Mouse (Mus musculus) left cerebral cortex, adult 8-10 months (tissue): ENCODE data around the gene Odf3l1. TPM values are rescaled to one million over a fixed set of nuclear protein-coding genes. Genes with fewer than 3 reads are reported as not detected.
"Not testable (repeated sequence)": the region's sequence is repeated elsewhere in the genome, so short reads cannot be mapped to it uniquely, and the experiment has no call there.

ENCODE experiments used
- DNase-seq, 2 experiments: peaks; one replicate each; pipeline ENCODE4 v3.0.0; 2022; ENCODE audit warnings: low spot score in 2 of 2
- total RNA-seq, 4 experiments: library from RNA; stranded (reverse); gene quantifications; 2 replicates each; pipeline ENCODE4 v1.2.4; 2022

Gene Odf3l1
- under 1 TPM in 2 of 4 experiments, not detected in 2; 0.30 to 0.37 TPM for total RNA-seq

DNA sequence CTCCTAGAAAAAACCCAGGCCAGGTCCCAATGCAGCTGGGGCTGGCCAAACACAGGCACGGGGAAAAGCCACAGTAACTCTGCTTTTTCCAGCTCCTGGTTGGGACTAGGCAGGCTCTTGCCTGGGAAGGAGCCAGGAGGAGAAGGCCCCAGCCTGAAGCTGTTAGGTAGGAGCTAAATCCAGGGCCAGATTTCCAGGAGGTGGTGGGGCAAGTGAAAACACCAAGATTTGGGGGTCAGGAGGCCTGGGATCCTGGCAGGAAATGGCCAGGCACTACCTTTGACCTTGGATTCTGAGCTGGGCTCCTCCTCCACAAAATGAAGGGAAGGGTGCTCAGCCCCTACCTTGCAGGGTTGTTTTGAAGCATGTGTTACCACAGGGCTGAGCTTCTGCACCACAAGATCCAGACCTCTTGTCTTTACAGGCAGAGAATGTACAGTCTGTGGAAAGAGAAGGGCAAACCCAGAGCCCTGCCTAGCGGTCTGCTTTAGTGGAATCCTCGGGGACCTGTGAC, at the start of gene Odf3l1:
TSS of gene Odf3l1 (minus strand) at position 464 of the 514 bp plus-strand sequence.
- DNase-seq = no peak

DNA sequence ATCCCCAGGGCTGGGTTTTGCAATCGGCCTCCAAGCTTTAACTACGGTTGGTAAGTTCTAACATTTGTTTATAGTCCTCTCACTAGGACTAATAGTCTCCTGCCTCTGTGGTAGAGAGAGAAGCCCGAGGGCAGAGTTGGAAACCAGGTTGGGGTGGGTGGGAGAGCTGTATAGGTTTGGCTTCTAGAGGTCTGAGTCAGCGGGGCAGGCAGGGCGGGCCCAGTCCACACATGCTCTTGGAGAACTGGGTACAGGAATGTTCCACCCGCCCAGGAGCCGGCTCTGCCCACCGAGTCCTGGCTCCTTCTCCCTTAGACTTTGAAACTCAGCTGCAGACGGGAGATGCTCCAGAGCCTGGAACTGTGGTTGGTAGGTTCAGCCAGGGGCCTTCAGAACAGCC, 49.5 kb upstream of the Odf3l1 start:
- no peak for DNase-seq

DNA sequence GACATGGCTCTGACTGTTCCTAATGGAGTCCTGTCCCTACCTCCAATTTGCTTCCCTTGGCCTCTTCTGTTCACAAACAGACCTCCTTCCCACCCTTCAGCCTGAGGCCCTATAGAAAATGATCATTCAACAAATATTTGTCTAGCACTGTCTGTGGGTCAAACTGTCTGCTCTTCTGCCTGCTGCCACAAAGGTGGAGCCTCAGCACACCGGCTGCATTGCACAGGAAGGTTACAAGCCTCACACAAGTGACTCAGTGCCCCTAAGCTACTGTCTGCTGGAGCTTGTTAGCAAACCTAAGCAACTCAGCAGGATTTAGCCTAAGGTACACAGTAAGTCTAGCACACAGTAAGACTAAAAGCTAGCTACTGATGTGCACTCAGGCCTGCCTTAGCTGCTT, 46.5 kb upstream of the Odf3l1 start:
- DNase-seq = no peak

DNA sequence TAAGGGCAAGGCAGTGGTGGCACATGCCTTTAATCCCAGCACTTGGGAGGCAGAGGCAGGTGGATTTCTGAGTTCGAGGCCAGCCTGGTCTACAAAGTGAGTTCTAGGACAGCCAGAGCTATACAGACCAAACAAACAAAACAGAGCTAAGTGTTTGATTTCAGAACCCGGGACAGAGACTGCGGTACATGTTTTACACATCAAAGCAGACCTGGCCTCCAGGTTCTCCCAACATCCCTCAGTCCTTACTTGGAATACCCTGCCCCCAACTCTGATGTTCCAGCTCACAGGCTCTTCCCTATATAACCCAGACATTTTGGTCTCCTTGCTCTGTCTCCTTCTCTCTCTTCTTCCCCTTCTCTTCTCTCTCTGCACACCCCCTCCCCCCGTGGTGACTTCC, 45.5 kb upstream of the Odf3l1 start:
- not testable (repeated sequence) for DNase-seq

DNA sequence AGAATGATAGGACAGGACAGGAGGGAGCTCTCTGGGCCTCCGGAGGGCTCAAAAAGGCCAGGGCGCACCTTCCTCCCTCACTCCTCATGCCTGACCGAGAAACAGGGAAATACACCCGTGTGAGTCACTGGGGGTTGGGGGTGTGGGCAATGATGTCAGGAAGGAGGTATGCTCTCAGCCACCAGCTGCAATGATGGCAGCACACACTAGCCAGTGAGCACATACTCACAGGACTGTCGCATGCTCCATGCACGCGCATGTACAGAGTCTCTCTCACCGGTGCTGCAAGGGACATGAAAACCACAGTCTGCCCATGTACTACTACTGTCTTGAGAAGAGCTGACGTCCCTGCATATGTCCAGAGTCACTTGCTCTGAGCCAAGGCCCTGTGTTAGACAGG, 43.1 kb upstream of the Odf3l1 start:
- DNase-seq = no peak

DNA sequence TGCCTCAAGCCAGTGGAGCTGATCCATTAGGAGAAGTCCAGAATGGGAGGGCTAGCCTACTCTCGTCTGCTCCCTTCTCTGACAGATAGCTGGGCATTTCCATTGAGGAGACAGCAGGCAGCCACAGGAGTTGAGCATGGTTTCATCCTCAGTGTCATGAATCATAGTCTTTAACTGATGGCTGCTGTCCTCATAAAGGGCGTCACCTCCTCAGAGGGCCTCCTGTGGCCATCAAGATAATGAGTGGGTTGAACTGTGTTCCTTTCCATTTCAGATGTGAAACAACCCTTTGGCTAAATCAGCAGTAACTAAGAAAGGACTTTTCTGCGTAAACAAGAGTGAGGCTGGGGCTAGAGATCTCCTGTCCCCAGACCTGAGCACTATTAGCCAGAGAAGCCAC, 39.2 kb upstream of the Odf3l1 start:
- no peak for DNase-seq

DNA sequence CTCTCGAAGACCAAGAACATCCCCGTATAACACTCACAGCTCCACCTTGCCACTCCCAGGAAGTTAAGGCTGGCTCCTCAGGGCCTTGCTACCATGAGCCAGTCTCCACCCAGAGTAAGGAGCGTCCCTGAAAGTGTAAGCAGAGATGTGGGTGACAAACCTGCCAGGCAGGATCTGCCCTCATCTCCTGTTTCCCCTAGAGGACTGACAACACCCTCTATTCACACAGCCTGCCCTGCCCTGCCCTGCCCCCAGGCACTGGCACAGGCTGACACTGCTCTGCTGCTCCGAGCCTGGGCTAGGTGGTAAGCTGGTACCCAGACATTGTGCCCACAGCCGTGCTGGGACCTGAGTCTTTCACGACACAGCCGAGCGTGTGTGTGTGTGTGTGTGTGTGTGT, 36.7 kb upstream of the Odf3l1 start:
- DNase-seq = no peak

DNA sequence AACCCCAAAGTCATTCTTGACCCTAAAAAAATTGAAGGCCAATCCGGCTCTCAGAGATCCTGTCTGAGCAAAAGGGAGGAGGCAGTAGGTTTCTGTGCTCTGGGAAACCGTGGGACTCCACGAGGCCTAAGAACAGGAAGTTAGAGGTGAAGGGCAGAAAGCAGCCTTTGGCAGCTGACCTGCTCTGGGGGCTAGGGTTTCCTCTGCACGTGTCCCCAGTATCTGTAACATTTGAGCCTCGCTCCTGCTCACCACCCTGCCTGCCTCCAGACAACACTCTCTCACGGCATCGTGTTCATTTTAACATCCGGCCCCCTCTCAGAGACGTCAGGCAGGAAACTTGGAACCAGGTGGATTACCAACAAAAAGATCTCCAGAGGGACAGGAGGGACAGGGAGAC, 36.1 kb upstream of the Odf3l1 start:
- no peak for DNase-seq

DNA sequence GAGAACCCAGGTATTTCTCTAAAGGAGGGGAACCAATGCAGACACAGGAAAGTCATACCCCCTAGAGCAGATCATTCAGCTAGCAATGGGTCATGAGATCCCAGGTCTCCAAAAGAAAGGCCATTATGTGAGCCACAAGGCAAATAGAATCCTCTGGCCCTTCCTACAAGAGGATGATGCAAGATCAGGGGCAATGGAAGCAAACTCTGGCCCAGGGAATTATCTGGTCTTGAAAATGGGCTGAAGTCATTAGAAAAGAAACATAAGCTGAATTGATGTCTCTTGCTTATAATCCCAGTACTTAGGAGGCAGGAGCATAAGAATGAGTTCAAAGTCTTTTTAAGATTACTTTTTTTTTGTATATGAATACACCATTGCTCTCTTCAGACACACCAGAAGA, 35.6 kb upstream of the Odf3l1 start:
- no peak for DNase-seq

DNA sequence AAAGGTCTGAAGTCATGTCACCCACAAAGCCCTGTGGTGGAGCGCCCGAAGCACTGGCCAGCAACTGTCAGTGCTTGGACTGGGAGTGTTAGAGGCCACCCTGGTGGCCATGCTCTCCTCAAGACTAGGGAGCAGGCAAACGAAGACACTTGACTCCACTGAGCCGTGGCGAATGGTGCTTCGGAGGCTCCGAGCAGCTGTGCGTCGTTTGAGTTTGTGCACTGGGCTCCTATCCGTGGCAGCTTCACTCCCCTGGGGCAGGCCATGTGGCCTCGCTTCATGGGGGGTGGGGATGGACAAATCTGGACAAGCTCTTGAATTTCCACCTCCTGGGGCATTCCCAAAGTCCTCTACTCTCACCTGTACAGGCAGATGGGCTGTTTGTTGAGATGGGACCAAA, 34.9 kb upstream of the Odf3l1 start:
- no peak for DNase-seq

DNA sequence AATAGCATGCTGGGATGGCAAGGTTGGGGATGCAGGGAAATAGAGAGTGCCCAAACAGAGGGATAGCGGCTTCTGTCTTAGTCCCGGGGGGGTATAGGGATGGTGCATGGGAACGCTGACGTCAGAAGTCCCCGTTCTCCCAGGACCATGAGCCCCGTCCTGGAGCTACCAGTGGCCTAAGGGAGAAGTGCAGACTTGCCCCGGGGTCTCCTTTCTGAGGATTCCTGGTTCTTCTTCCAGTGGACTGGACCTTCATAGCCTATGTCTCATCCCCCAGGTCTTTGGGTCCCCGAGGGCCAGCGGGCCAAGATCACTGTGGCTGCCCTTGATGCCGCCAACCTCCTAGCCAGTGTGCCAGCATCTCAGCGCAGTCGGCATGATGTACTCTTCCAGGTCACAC, 32.3 kb upstream of the Odf3l1 start:
- DNase-seq = no peak

DNA sequence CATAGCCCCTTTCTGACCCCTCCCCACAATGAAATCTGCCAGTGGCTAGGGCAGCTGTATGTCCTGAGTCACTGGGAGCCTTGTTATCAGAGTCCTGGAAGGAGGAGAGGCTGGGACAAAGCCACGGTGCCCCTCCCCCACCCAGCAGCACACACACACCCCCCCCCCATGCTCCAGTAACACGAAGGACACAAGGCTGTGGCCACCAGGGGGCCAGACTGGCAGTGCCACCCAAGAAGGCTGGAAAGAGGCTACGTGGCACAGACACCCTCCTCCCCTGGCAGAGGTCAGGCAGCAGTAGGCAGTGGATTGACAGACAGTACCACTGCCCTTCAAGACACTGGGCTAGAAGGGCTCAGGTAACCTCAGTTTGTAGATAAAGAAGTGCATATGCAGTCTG, 29.5 kb upstream of the Odf3l1 start:
- no peak for DNase-seq

DNA sequence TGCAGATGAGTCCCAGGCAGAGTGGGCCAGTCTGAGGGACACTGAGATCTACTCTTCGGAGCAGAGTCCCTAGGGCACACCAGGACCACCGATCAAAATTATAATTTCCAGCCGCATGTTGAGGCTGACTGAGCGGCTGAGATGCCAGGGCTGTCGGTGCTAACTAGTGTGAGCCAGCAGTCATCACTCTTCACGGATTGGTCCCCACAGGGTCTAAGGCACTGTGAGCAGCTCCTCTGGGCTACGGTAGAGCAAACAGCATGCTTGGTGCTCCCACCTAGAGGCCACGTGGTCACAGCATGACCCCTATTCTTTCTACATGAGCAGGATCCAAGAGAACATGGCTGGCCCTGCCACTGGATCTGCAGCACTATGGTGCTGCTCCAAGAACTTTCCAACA, 28.8 kb upstream of the Odf3l1 start:
- DNase-seq = no peak

DNA sequence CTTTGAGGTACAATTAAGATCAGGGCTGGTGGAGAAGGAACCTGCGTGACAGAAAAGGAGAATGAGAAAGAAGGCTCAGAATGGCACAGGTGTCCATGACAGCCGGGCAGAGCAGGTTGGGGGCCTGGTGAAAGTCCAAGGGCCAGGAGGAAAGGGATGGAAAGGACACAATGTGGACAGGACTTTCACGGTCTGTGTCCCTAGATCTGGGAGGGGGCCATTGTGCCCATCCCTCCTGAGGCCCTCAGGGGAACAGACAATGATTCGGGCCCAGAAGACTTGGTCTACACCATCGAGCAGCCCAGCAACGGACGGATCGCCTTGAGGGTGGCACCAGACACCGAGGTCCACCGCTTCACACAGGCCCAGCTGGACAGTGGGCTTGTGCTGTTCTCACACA, 27.6 kb upstream of the Odf3l1 start:
- no peak for DNase-seq

DNA sequence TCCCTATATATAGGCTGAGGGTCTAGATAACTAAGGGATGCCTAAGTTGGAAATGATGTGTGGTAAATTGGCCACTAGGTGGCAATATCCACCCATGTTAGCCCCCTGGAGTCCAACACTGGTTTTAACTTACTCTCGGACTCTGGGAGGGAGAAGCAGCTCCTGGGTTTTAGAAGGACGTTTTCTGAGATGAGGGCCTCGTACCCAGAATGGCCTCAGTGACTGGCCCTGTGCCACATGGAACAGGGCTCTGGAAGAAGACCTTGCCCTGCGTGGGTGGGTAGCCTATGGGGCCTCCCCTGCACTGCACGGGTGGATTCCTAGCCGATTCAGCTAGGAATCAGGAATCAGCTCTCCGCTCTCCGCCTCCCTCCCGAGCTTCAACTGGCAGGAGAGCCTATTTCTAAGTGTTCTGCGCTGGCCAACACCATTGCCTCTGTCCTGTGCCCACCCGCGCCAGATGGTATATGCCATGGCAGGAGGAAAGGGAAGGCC, 27.1 kb upstream of the Odf3l1 start:
- DNase-seq = peak in 1 of 2 experiments; percentile 48

DNA sequence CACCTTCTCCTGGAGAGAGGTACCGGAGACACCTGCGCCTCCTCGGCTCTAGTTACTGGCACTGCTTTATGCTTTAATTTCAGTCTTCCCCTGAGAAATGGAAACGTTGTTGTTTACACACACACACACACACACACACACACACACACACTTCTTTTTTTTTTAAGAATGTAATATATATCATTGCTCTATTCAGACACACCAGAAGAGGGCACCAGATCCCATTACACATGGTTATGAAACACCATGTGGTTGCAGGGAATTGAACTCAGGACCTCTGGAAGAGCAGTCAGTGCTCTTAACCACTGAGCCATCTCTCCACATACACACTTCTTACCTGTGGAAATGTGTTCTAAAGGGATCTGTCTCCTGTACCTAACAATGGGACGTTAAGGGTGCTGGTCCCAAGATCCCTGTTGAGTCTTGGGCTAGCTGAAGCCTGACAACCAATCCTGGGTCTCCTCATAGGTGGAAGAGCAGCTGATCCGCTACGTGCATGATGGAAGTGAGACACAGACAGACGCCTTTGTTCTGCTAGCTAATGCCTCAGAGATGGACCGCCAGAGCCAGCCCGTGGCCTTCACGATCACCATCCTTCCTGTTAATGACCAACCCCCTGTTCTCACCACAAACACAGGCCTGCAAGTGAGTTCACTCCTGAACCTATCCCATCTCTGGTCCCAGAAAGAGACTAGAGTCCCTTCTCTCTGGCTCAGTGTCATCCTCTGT, 26.2 kb upstream of the Odf3l1 start:
- DNase-seq = no peak

DNA sequence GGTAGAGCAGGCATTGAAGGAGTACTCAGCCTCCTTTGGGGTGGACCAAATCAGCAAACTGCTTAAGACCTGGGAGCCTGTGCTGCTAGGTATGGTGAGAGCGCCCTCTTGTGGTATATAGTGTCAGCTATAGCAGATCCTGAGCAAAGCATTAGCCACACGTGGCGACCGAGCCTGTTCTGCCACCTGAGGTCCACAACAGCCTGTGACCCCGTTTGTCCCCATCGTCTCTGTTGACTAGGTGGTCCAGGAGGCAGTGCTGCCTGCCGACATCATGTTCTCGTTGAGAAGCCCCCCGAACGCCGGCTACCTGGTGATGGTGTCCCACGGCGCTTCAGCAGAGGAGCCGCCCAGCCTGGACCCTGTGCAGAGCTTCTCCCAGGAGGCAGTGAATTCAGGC, 25.3 kb upstream of the Odf3l1 start:
- peak; percentile 40 to 72 for DNase-seq

DNA sequence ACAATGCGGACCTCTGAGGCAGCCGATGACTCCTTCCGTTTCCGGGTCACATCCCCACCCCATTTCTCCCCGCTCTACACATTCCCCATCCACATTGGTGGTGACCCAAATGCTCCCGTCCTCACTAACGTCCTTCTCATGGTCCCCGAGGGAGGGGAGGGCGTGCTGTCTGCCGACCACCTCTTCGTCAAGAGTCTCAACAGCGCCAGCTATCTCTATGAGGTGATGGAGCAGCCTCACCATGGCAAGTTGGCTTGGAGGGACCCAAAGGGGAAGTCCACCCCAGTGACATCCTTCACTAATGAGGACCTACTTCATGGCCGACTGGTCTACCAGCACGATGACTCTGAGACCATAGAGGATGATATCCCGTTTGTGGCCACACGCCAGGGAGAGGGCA, 23.1 kb upstream of the Odf3l1 start:
- DNase-seq = no peak

DNA sequence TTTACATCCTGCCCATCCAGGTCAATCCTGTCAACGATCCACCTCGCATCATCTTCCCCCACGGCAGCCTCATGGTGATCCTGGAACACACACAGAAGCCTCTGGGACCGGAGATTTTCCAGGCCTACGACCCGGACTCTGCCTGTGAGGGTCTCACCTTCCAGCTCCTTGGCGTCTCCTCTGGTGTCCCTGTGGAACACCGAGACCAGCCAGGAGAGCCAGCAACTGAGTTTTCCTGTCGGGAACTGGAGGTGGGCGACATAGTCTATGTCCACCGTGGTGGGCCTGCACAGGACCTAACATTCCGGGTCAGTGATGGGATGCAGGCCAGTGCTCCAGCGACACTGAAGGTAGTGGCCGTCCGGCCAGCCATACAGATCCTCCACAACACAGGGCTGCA, 22.1 kb upstream of the Odf3l1 start:
- no peak for DNase-seq

DNA sequence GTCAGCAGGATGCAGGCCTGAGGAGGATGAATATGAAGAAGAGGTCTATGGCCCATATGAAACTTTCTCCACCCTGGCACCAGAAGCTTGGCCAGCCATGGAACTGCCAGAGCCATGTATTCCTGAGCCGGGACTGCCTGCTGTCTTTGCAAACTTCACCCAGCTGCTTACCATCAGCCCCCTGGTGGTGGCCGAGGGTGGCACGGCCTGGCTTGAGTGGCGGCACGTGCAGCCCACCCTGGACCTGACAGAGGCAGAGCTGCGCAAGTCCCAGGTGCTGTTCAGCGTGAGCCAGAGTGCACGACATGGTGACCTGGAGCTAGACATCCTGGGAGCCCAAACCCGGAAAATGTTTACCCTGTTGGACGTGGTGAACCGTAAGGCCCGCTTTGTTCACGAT, 21.6 kb upstream of the Odf3l1 start:
- no peak for DNase-seq

DNA sequence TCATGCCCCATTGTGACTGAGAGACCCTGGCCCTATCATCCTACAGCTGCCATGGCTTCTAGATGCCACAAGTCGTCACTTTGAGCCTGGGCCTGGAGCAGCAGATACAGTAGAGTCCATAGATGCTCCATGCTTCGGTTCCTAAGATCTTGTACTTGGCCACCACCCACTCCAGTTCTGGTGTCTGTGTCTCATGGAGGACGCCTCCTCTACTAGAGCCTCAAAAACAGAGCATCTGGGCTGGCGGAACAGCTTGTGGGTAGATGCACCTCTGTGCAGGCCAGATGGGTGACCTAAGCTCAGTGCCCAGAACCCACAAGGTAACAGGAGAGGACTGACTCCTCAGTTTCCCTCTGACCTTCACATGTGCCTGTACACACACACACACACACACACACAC, 19.8 kb upstream of the Odf3l1 start:
- no peak for DNase-seq

DNA sequence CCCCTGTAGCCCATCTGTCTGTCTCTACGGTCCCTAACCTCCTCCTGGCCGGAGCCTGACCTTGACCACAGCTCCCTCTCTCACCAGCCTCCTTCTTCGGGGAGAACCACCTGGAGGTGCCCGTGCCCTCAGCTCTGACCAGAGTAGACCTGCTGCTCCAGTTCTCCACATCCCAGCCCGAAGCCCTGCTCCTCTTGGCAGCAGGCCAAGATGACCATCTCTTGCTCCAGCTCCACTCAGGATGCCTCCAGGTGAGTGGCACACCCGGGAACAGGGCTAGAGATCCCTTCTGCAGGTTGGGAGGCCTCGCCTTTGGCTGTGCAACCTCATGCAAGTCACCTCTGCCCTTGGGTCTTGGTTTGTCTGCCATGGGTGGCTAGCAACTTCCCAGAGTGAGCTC, 19.0 kb upstream of the Odf3l1 start:
- no peak for DNase-seq

DNA sequence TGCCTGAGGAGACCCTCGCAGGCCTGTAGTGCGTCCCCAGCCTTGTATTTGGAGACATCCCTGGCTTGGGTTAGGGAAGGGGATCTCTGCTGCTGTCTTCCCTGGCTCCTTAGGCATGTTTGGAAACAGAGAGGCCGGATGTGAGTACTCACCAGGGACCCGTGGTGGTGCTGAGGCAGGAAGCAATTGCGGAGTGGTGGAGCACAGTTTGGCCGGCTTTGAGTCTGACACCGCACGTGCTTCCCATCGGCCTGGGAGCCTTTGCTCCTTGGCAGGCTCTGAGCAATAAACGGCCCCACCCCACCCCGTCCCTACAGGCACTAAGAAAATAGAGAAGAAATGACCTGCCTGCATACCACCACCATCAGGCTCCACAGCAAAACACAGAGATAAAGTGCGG, 18.3 kb upstream of the Odf3l1 start:
- no peak for DNase-seq

DNA sequence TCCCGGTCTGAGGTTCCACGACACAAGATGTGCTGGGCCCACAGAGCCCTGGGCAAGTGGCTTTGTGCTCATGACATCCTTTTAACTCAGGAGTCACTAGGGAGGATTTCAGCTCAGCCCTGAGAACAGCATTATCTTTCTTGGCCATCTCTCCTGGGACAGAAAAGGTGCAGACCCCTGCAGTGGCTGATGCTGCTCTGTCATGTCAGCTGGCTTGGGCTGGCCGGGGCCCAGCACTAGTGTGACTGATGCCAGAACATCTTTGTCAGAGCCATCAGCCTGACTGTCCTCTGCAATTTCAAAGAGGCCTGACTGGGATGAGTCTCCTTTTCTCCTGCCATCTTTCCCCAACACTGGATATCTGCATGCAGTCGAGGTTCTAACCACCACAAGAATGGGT, 17.8 kb upstream of the Odf3l1 start:
- no peak for DNase-seq
